Mouse (Mus musculus) MEL (cell line): ENCODE measurements at regions not wholly inside any gene's neighbourhood (a gene's known extent, or its start where the extent isn't known, plus 50 kb on each side); places are given as distances from the start of the nearest gene placed in this dataset.

Source experiments
- CHD1 ChIP-seq: IDR thresholded peaks from 2 replicates; pipeline ENCODE4 v1.6.1; 2012; ENCODE audit warnings: low read depth, mild to moderate bottlenecking, inconsistent platforms, low read length, improper control_type of control experiment
- CTCF ChIP-seq, 3 experiments: IDR thresholded peaks in 2 of 3; conservative IDR thresholded peaks in 1 of 3; 2 replicates each; pipeline ENCODE4 v1.5.1; 2011 to 2012; ENCODE audit warnings: low read length in 3 of 3, low read depth in 2 of 3, mild to moderate bottlenecking in 2 of 3, improper control_type of control experiment in 1 of 3, inconsistent platforms in 1 of 3, mixed read lengths in 1 of 3, moderate library complexity in 1 of 3; ENCODE audit not compliant: control insufficient read depth in 1 of 3, insufficient read depth in 1 of 3, poor library complexity in 1 of 3, severe bottlenecking in 1 of 3
- EP300 ChIP-seq, 2 experiments: IDR thresholded peaks; 2 replicates each; pipeline ENCODE4 v1.6.1; 2011; ENCODE audit warnings: improper control_type of control experiment in 2 of 2, low read length in 2 of 2, low read depth in 1 of 2, mild to moderate bottlenecking in 1 of 2
- MAFK ChIP-seq: IDR thresholded peaks from 2 replicates; pipeline ENCODE4 v1.6.1; 2011; ENCODE audit warnings: low read depth, mild to moderate bottlenecking, low read length, improper control_type of control experiment, borderline replicate concordance
- MAX ChIP-seq: IDR thresholded peaks from 2 replicates; pipeline ENCODE4 v1.6.1; 2011; ENCODE audit warnings: low read length, improper control_type of control experiment
- MEF2A ChIP-seq: IDR thresholded peaks from 2 replicates; pipeline ENCODE4 v1.6.1; 2014; ENCODE audit warnings: low read depth, mild to moderate bottlenecking, inconsistent platforms, low read length, improper control_type of control experiment; ENCODE audit not compliant: poor library complexity, insufficient replicate concordance, severe bottlenecking; ENCODE audit errors: extremely low read depth
- TAL1 ChIP-seq: IDR thresholded peaks from 2 replicates; pipeline ENCODE4 v1.6.1; 2012; ENCODE audit warnings: mild to moderate bottlenecking, inconsistent platforms, low read length, moderate library complexity, mixed read lengths
- ZMIZ1 ChIP-seq: IDR thresholded peaks from 2 replicates; pipeline ENCODE4 v1.6.1; 2012; ENCODE audit warnings: low read depth, mild to moderate bottlenecking, inconsistent platforms, low read length, improper control_type of control experiment, moderate library complexity
- ZNF384 ChIP-seq: IDR thresholded peaks from 2 replicates; pipeline ENCODE4 v1.6.1; 2012; ENCODE audit warnings: low read depth, mild to moderate bottlenecking, inconsistent platforms, low read length, improper control_type of control experiment

- no peak for TF ChIP-seq EP300 (IDR thresholded peaks at IDR 0.05; ENCODE audit: low read depth in 1 of 2, low read length in 2 of 2)
- TF ChIP-seq CHD1: no peak
- no peak for TF ChIP-seq MEF2A
- TF ChIP-seq TAL1: no peak
- no peak for TF ChIP-seq CTCF (IDR thresholded peaks at IDR 0.05 in 2 of 3, conservative IDR thresholded peaks at IDR 0.05 in 1 of 3; ENCODE audit: control insufficient read depth in 1 of 3, insufficient read depth in 1 of 3, low read depth in 2 of 3, low read length in 3 of 3, poor library complexity in 1 of 3, severe bottlenecking in 1 of 3)
- TF ChIP-seq MAFK: no peak
- no peak for TF ChIP-seq ZMIZ1
- TF ChIP-seq ZNF384: no peak
- TF ChIP-seq MAX: no peak
Observed at GRCm38 (mm10) chr3:9892884-9893494, 194.9 kb upstream of the Gm9833 start.
